Mouse (Mus musculus): ENCODE results near the gene Iqcm. TPM values are rescaled to one million over a fixed set of nuclear protein-coding genes. Genes with fewer than 3 reads are reported as not detected.

The Iqcm gene
- total RNA-seq, 2 experiments from 2014 or later, result 0.27 to 0.58 TPM

Other genes with a start within 250 kb of the Iqcm start
- 10 to 100 TPM; 65.5 to 79.8 TPM for gene Rasd2, start 234.8 kb upstream of the Iqcm start, total RNA-seq (2021)
- gene Gm10358, start 42.1 kb upstream of the Iqcm start, total RNA-seq (2021), result under 1 TPM in 1 of 2 experiments, not detected in 1; 0.62 TPM

Data from layer of hippocampus, postnatal 36 days (tissue).